Comparison of ENCODE assay signal across 9 mouse cellular contexts in genomic region chr14:40731861-40732260, GRCm38 (mm10).
DNase-seq lines count a peak whose midpoint lies in the region; ATAC-seq and TF ChIP-seq lines count a peak whose summit lies in the region.
"Had no signal": no experiment of that assay in that cellular context is flagged by ENCODE, and none has a peak within 500 bp of the region (broad histone marks: within the 10 kb centered on the region; RNA-seq: fewer than 3 reads in every experiment).

No protein-coding gene starts in this region.

- H3K9me3 ChIP-seq in lung, postnatal 0 days (ENCODE audit: low read length), result no peaks in the 10 kb centered on the region

- no peaks in the 10 kb centered on the region for H3K27me3 ChIP-seq in lung, postnatal 0 days (replicated peaks; ENCODE audit: insufficient read depth, low read length)

- no peak overlapping the region for H3K4me3 ChIP-seq in lung, adult 2 months (replicated peaks; ENCODE audit: extremely low read depth, low read depth, low read length)
- no peak overlapping the region for H3K4me3 ChIP-seq in lung, postnatal 0 days (ENCODE audit: low read depth, low read length)

- WGBS in lung, adult 2 months, result 50% methylated on average over 2 of the region's 2 CpGs
- 45% methylated on average over 2 of the region's 2 CpGs for WGBS in lung, postnatal 0 days

- no peak for TF ChIP-seq CTCF in lung, adult 2 months (IDR thresholded peaks at IDR 0.05; ENCODE audit: insufficient read depth, low read length)
- no peak for TF ChIP-seq CTCF in lung, postnatal 0 days (IDR thresholded peaks at IDR 0.05)

- no peak overlapping the region for H3K9ac ChIP-seq in lung, postnatal 0 days (replicated peaks; ENCODE audit: low read depth)

- ATAC-seq in lung, postnatal 0 days, result no peak

- H3K27ac ChIP-seq in lung, postnatal 0 days (ENCODE audit: low read length), result no peak overlapping the region

- no peaks in the 10 kb centered on the region for H3K4me1 ChIP-seq in lung, adult 2 months (ENCODE audit: control insufficient read depth, insufficient read depth, low read length)
- H3K4me1 ChIP-seq in lung, postnatal 0 days (ENCODE audit: insufficient read depth, low read depth, low read length), result no peaks in the 10 kb centered on the region

- no peak for TF ChIP-seq EP300 in lung, postnatal 0 days (IDR thresholded peaks at IDR 0.05)

- H3K4me2 ChIP-seq in lung, postnatal 0 days (replicated peaks; ENCODE audit: low read depth, low read length), result no peak overlapping the region

- no peak for TF ChIP-seq POLR2A in lung, adult 2 months (IDR thresholded peaks at IDR 0.05; ENCODE audit: borderline replicate concordance, extremely low read depth, low read depth, low read length)

- no peaks in the 10 kb centered on the region for H3K36me3 ChIP-seq in lung, postnatal 0 days (ENCODE audit: insufficient read depth, low read length)

- DNase-seq in cerebellum, adult 18-20 months, result peak; percentile 7 to 12
- DNase-seq in cerebellum, adult 9-11 months, result no peak
- DNase-seq in lung, adult 2 months, result peak; percentile 3
- no peak for DNase-seq in lung, postnatal 0 days (ENCODE audit: low spot score)
- DNase-seq in layer of hippocampus, postnatal 14 days (ENCODE audit: low spot score in 2 of 2), result peak; percentile 11 to 15
- peak; percentile 43 to 56 for DNase-seq in right cerebral cortex, adult 2 months (ENCODE audit: low spot score in 2 of 2)
- no peak for DNase-seq in natural killer cell, adult 2 months (ENCODE audit: low spot score in 2 of 2)
- no peak for DNase-seq in thymus, adult 18-20 months
- DNase-seq: embryo, embryonic 11 days had no signal

Comparison
In these comparisons a context has a peak if more than half of its experiments do, and no peak if none do; other contexts are left out.
1. DNase-seq: peak in cerebellum, adult 18-20 months (2 of 2), lung, adult 2 months (single experiment), layer of hippocampus, postnatal 14 days (2 of 2) and right cerebral cortex, adult 2 months (2 of 2); none in cerebellum, adult 9-11 months (single experiment), lung, postnatal 0 days (single experiment), natural killer cell, adult 2 months (0 of 2) and thymus, adult 18-20 months (0 of 2).